Mouse (Mus musculus): Measurements from ENCODE around the gene Csad.

DNA sequence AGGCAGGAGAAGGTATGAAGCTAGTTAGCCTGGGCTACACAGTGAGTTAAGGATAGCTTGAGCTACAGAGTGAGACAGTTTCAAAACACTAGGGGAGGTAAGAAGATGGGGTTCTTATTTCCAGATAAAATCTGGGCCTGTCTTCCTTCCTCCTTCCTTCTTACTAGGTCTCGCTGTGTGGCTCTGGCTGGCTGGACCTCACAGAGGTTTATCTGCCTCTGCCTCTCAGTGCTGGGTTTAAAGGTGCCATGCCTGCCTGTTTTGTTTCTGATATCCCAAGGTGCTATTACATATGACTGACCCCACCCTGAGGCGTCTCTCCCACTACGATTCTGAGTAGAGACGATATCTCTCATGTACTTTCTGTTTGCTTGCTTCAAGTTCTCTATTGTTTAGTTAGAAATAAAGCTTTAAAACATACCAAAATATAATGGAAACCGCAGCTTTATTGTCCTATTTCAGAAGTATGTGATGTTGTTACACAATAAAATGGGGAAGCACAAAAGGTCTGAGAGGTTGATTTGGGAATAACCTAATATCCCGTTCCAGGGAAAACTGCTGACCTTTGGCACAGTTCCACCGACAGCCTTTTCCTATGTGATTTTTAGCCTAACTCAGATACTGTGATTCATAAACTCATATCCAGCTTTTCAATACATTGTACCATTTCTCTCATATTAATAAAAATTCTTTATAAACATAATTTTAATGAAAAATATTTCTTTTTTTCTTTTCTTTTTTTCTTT is 27.8 kb downstream of the Csad start:
- TF ChIP-seq POLR2A (IDR thresholded peaks at IDR 0.05; ENCODE audit: borderline replicate concordance, extremely low read depth, low read depth, low read length), result no peak
- TF ChIP-seq CTCF (IDR thresholded peaks at IDR 0.05; ENCODE audit: insufficient read depth, low read length), result no peak

All from lung, adult 2 months (tissue).